Mouse (Mus musculus) hindbrain, embryonic 16.5 days (tissue): ENCODE data around the gene Utp4. TPM values are rescaled to one million over a fixed set of nuclear protein-coding genes. Genes with fewer than 3 reads are reported as not detected.
A peak's percentile ranks its signal among the peaks of the same experiment; 100 is the strongest.
"Not testable (repeated sequence)": the region's sequence is repeated elsewhere in the genome, so short reads cannot be mapped to it uniquely, and the experiment has no call there.

ENCODE experiments used
- ATAC-seq: fragments of 200-750 bp; cut with Nextera tagmentation; 2 replicates; pipeline ENCODE4 v1.8.0; 2017; ENCODE audit warnings: moderate TSS enrichment, moderate library complexity
- H3K27ac ChIP-seq: fragments of 300-500 bp; sonication (generic); 2 replicates; pipeline ENCODE4 v1.5.1; 2014; ENCODE audit warnings: low read depth, mild to moderate bottlenecking, control low read depth, low read length, moderate library complexity
- H3K27me3 ChIP-seq: fragments of 300-500 bp; sonication (generic); replicated peaks from 2 replicates; pipeline ENCODE4 v1.6.1; 2014; ENCODE audit warnings: low read length; ENCODE audit not compliant: control insufficient read depth, insufficient read depth
- H3K36me3 ChIP-seq: fragments of 300-500 bp; sonication (generic); 2 replicates; pipeline ENCODE4 v1.6.1; 2014; ENCODE audit warnings: mild to moderate bottlenecking, low read length, moderate library complexity, mixed read lengths; ENCODE audit not compliant: control insufficient read depth, insufficient read depth
- H3K4me1 ChIP-seq: fragments of 300-500 bp; sonication (generic); 2 replicates; pipeline ENCODE4 v1.6.1; 2014; ENCODE audit warnings: low read depth, low read length; ENCODE audit not compliant: control insufficient read depth, insufficient read depth
- H3K4me2 ChIP-seq: fragments of 300-500 bp; sonication (generic); 2 replicates; pipeline ENCODE4 v1.6.1; 2014; ENCODE audit warnings: mild to moderate bottlenecking, low read length, control low read depth, moderate library complexity
- H3K4me3 ChIP-seq: fragments of 300-500 bp; sonication (generic); 2 replicates; pipeline ENCODE4 v1.5.1; 2014; ENCODE audit warnings: mild to moderate bottlenecking, low read length, control low read depth, moderate library complexity
- H3K9ac ChIP-seq: fragments of 300-500 bp; sonication (generic); 2 replicates; pipeline ENCODE4 v1.6.1; 2014; ENCODE audit warnings: low read depth, mild to moderate bottlenecking, control low read depth, low read length, moderate library complexity
- H3K9me3 ChIP-seq: fragments of 300-500 bp; sonication (generic); 2 replicates; pipeline ENCODE4 v1.6.1; 2014; ENCODE audit warnings: mild to moderate bottlenecking, low read length, moderate library complexity; ENCODE audit not compliant: control insufficient read depth
- WGBS: fragments of 180-500 bp; shearing (Covaris S2); extraction: QIAGEN DNeasy Blood & Tissue Kit; methylation state at CpG from one replicate; pipeline ENCODE4 v1.1.7; 2014; 5-methylcytosine and 5-hydroxymethylcytosine counted together
- polyA plus RNA-seq: library from polyadenylated mRNA; unstranded; fragments of >200 nt; fragmentation: Nextera tagmentation; extraction: Ambion mirVana; gene quantifications from 2 replicates; pipeline ENCODE4 v1.2.1, GENCODE M21; 2015

Utp4 gene
- polyA plus RNA-seq, 1 experiment from 2014 or later = 42.2 TPM

GRCm38 (mm10) chr8:106871328-106871926 lies 22.0 kb upstream of the Utp4 start:
- Histone ChIP-seq H3K4me1 (peaks cover 28% of the 10 kb centered on the region), H3K4me2 (peak overlapping the region; percentile 98), H3K36me3 (peaks cover 4% of the 10 kb centered on the region; the same call in 1 of the 2 replicates), H3K9me3 (no peaks in the 10 kb centered on the region), H3K27ac (peak overlapping the region; percentile 72), H3K9ac (peak overlapping the region; percentile 81), H3K4me3 (peak overlapping the region; percentile 71), H3K27me3 (peaks cover 2% of the 10 kb centered on the region)
- WGBS = 2% methylated on average over 15 of the region's 15 CpGs
- ATAC-seq = peak; percentile 40

DNA sequence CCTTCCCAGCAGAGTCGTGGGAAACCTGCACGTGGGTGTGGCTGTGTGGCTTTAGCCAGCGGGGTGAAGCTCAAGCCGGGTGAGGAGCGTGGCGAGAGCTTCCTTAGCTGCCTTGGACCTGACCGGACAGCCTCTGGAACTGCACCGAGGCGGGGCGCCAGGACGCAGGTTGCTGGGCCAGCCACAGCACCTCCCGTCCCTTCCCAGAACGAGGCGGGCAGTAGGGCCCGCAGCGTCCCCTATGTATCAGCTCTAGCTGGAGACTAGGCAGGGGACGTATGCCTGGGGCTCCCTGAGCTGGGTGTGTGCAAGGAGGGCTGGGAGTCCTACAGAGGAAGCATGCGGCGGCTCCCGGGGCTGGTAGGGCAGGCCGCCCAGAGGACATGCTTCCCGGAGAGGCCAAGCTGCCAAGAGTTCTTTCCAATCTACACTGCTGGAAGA lies 21.5 kb upstream of the Utp4 start:
- H3K4me2 ChIP-seq = peak overlapping the region; percentile 98
- H3K9me3 ChIP-seq = no peaks in the 10 kb centered on the region
- H3K27ac ChIP-seq = peak overlapping the region; percentile 64
- peak overlapping the region; percentile 81 for H3K9ac ChIP-seq
- ATAC-seq = peak; percentile 80
- WGBS = under 1% methylated on average over 22 of the region's 22 CpGs
- peak overlapping the region; percentile 71 for H3K4me3 ChIP-seq
- peaks cover 8% of the 10 kb centered on the region; the same call in 1 of the 2 replicates for H3K36me3 ChIP-seq
- peaks cover 28% of the 10 kb centered on the region for H3K4me1 ChIP-seq
- peaks cover 2% of the 10 kb centered on the region for H3K27me3 ChIP-seq

- peak overlapping the region; percentile 81 for H3K9ac ChIP-seq
- ATAC-seq = 0 out of 2 replicates have a peak, but pooled peaks have one; percentile 38
- H3K36me3 ChIP-seq = peaks cover 10% of the 10 kb centered on the region; the same call in 1 of the 2 replicates
- peak overlapping the region; percentile 98 for H3K4me2 ChIP-seq
- 18% methylated on average over 8 of the region's 8 CpGs for WGBS
- peaks cover 2% of the 10 kb centered on the region for H3K27me3 ChIP-seq
- peaks cover 28% of the 10 kb centered on the region for H3K4me1 ChIP-seq
- peak overlapping the region; percentile 71 for H3K4me3 ChIP-seq
- no peaks in the 10 kb centered on the region for H3K9me3 ChIP-seq
- H3K27ac ChIP-seq = peak overlapping the region; percentile 64
Observed at GRCm38 (mm10) chr8:106872454-106873034, 20.9 kb upstream of the Utp4 start.

DNA sequence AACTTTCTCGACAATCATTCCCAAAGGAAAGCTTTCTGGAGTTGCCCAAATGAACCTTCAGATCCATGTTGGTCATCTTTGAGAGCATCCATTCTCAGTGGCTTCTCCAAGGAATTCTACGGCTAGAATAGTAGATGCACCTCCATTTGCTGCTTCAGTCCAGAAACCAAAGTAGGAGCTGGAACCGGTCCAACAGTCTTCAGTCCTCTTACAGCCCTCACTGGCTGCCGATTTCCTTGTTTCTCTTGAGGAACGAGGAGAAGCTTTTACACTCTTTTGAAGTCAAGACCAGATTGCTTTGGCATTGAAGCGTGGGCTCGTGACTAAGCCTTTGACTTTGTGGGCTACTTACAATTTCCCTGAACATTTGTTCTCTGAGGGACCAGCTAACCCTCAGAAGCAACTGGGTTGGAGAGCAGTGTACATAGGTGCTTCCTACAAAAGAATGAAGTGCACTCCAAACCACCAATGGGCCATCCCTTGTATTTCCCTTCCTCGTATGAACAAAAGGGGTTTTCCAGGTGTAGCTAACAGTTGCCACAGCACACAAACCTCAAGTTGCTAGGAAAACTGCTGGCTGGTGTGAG lies 13.2 kb upstream of the Utp4 start:
- no peak overlapping the region for H3K9ac ChIP-seq
- no peak for ATAC-seq
- no peak overlapping the region for H3K27ac ChIP-seq
- no peaks in the 10 kb centered on the region for H3K9me3 ChIP-seq
- H3K4me3 ChIP-seq = no peak overlapping the region
- H3K36me3 ChIP-seq = peaks cover 24% of the 10 kb centered on the region
- no peaks in the 10 kb centered on the region for H3K4me1 ChIP-seq
- no peaks in the 10 kb centered on the region for H3K27me3 ChIP-seq
- 85% methylated on average over 8 of the region's 8 CpGs for WGBS
- no peak overlapping the region for H3K4me2 ChIP-seq

DNA sequence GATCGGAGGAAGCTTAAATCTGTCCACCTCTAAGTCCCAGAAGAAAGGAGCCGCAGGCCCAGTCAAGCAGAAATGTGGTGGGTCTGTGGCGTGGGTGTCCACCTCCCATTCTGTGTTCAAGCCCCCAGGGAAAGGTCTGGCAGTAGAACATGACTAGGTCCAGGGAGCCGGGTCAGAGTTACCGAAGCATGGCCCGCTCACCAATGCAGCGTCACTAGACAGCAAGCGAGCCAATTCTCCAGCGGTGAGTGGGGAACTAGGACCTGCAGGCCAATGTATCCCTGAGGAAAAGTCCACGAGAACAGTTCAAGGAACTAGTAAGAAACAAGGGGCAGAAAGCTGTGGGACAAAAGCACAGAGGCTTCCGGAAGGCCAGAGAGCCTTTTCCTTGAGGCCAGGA lies 9.3 kb upstream of the Utp4 start:
- H3K4me1 ChIP-seq, H3K9me3 ChIP-seq, H3K9ac ChIP-seq, ATAC-seq, H3K27me3 ChIP-seq, H3K4me3 ChIP-seq, H3K4me2 ChIP-seq, H3K27ac ChIP-seq: not testable (repeated sequence)
- peaks cover 28% of the 10 kb centered on the region for H3K36me3 ChIP-seq
- WGBS = 92% methylated on average over 11 of the region's 11 CpGs

DNA sequence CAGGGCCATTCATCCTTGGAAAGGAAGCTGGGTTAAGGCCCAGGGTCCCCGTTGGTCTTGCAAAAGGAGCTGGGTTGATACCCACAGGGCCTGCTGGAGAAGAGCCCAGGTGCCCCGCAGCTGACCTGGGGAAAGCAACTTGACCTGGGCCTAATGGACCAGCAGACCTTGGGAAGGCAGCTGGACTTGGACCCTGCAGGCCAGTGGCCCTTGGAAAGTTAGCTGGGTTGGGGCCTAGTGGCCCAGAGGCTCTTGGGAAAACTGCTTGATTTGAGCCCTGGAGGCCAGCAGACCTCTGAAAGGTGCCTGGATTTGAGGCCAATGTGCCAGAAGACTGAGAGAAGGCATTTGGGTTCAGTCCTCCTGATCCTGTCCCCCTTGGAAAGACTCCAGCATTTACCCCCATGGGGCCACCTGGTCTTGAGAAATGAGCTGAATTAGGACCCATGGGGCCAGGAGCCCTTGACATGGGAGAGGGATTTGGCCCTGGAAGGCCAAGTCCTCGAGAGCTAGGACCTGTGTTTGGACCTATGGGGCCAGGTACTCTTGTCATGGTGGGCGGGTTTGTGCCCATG lies 8.5 kb upstream of the Utp4 start:
- H3K4me2 ChIP-seq, H3K27me3 ChIP-seq, ATAC-seq, H3K9ac ChIP-seq, H3K4me1 ChIP-seq, H3K9me3 ChIP-seq, H3K4me3 ChIP-seq, H3K27ac ChIP-seq: not testable (repeated sequence)
- 89% methylated on average over 4 of the region's 4 CpGs for WGBS
- H3K36me3 ChIP-seq = peaks cover 26% of the 10 kb centered on the region

DNA sequence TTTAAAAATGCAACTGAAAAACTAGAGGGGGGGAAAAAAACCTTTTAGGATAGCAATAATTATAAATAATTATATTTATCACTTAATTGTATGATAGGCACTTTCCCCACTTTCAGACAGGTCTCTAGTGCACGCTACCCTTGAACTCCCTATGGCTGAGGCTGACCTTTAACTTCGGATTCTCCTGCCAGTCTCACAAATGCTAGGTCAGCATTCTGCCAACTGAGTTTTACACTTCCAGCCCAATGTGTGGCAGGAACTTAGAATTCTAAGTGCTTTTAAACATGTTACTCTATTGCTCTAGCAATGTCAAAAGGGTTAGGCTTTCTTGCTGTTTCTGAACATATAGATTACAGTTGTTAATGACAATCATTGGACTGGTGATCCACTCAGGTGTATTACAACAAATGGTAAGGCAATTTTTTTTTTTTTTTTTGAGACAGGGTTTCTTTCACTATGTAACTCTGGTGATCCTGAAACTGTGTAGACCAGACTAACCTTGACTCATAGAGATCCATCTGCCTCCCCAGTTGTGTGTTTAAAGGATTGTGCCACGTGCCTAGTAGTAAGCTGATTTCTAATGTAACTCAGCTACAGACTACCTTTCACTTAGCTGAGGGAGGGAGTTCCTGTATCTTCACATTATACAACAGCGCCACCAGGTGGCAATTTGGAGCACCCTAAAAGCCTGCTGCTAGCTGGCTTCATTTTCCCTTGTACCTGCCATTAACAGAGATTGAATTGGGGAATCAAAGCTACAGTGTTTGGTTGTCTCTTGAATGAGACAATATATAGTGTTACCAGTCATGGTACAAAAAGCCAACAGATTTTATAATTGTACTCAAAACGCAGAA lies 5.9 kb upstream of the Utp4 start:
- Histone ChIP-seq H3K36me3 (peaks cover 13% of the 10 kb centered on the region), H3K9ac (no peak overlapping the region), H3K4me2 (no peak overlapping the region), H3K27ac (no peak overlapping the region), H3K4me1 (peaks cover 7% of the 10 kb centered on the region), H3K27me3 (no peaks in the 10 kb centered on the region), H3K4me3 (no peak overlapping the region), H3K9me3 (no peaks in the 10 kb centered on the region)
- peak; percentile 68 for ATAC-seq
- 48% methylated on average over 5 of the region's 5 CpGs for WGBS

DNA sequence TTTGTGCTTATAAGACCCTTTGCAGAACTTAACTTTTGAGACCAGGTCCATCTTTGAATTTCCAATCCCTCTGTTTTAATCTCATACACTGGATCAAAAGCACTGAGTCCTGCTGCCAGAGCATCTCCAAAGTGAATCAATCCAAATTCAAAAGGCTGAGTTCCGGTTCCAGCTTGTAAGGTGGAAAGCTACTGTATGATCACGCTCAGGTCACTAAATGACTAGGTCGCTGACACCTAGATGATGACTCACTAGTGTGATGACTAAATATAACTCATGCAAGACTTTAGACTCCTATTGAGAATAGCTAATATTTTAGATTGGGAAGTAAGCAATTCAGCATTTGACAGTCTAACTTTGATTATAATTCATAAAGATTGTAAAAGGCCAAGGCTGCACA lies 4.6 kb upstream of the Utp4 start:
- ATAC-seq = no peak

More for the DNA sequence above, 4.6 kb upstream of the Utp4 start:
- peaks cover 7% of the 10 kb centered on the region for H3K4me1 ChIP-seq
- H3K27me3 ChIP-seq = no peaks in the 10 kb centered on the region
- no peak overlapping the region for H3K4me3 ChIP-seq
- WGBS = 87% methylated on average over 3 of the region's 3 CpGs
- H3K9ac ChIP-seq = no peak overlapping the region
- H3K36me3 ChIP-seq = peaks cover 9% of the 10 kb centered on the region
- no peak overlapping the region for H3K4me2 ChIP-seq
- no peaks in the 10 kb centered on the region for H3K9me3 ChIP-seq
- H3K27ac ChIP-seq = no peak overlapping the region
